ENCODE assay signal across 15 mouse cellular contexts in the genomic region with DNA sequence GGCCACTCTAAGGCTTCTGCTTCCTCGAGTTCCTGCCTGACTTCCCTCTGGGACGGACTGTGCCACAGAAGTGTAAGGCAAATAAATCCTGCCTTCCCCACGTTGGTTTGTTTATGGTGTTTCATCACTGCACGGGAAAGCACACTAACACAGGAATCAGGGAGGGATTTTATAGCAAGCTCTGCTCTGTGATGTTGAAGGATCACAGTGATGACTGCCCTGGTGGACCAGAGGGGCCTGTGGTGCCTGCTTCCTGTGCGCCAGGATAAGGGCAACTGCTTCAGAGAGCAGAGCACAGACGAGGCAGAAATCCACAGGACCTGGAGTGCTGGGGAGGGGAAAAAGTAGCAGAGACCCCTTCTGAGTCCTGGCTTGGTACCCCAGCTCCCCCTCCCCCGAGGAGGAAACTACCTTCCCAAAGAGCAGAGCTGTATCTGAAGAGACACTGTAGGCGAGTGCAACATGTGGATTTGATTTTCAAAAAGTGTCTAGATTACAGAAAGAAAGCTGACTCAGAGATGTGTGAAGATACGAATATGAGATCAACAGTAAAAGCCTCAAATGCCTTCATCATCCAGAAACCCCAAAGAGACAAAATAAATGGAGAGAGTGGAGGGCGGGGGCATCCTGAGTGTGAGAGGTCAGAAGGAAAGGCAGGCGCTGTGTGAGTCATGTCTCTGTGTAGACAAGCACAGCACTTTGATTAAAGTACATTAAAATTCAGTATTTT.
DNase-seq lines count a peak whose midpoint lies in the region; ATAC-seq lines count a peak whose summit lies in the region.
"Had no signal": no experiment of that assay in that cellular context is flagged by ENCODE, and none has a peak within 500 bp of the region (broad histone marks: within the 10 kb centered on the region; RNA-seq: fewer than 3 reads in every experiment).

No protein-coding gene starts in this region.

- H3K36me3 ChIP-seq in embryonic facial prominence, embryonic 10.5 days (replicated peaks) = peaks cover 19% of the 10 kb centered on the region
- H3K36me3 ChIP-seq in limb, embryonic 12.5 days = peaks cover 26% of the 10 kb centered on the region
- H3K36me3 ChIP-seq: hindbrain, embryonic 13.5 days; liver, embryonic 15.5 days; midbrain, embryonic 12.5 days had no signal

- H3K4me2 ChIP-seq in limb, embryonic 12.5 days = no peak overlapping the region
- H3K4me2 ChIP-seq: heart, embryonic 15.5 days; hindbrain, embryonic 13.5 days; liver, embryonic 15.5 days; midbrain, embryonic 12.5 days had no signal

- no peak for ATAC-seq in limb, embryonic 12.5 days (ENCODE audit: insufficient number of reproducible peaks, insufficient read depth, low FRiP score, low TSS enrichment, low read depth)
- ATAC-seq: intestine, embryonic 16.5 days had no signal

- H3K4me3 ChIP-seq in embryonic facial prominence, embryonic 10.5 days = no peak overlapping the region
- no peak overlapping the region for H3K4me3 ChIP-seq in limb, embryonic 12.5 days (replicated peaks)
- H3K4me3 ChIP-seq: heart, embryonic 15.5 days; hindbrain, embryonic 13.5 days; liver, embryonic 15.5 days; midbrain, embryonic 12.5 days had no signal

- H3K4me1 ChIP-seq in embryonic facial prominence, embryonic 10.5 days = peaks cover 38% of the 10 kb centered on the region
- H3K4me1 ChIP-seq in limb, embryonic 12.5 days (replicated peaks) = peaks cover 33% of the 10 kb centered on the region
- H3K4me1 ChIP-seq: liver, embryonic 15.5 days had no signal

- peak overlapping the region; percentile 59 for H3K27ac ChIP-seq in embryonic facial prominence, embryonic 10.5 days (replicated peaks)
- H3K27ac ChIP-seq in limb, embryonic 12.5 days = peak overlapping the region; percentile 76; the same call in 1 of the 2 replicates
- H3K27ac ChIP-seq: heart, embryonic 15.5 days; hindbrain, embryonic 13.5 days; liver, embryonic 15.5 days; midbrain, embryonic 12.5 days had no signal

- intact Hi-C loops in heart, postnatal 10 days (cut with DNase I) = no loop called here

- no peak overlapping the region for H3K9ac ChIP-seq in limb, embryonic 12.5 days (replicated peaks)
- H3K9ac ChIP-seq: heart, embryonic 15.5 days; hindbrain, embryonic 13.5 days; liver, embryonic 15.5 days; midbrain, embryonic 12.5 days had no signal

- no peaks in the 10 kb centered on the region for H3K27me3 ChIP-seq in embryonic facial prominence, embryonic 10.5 days (replicated peaks; ENCODE audit: low read depth, poor library complexity, severe bottlenecking)
- no peaks in the 10 kb centered on the region for H3K27me3 ChIP-seq in limb, embryonic 12.5 days
- H3K27me3 ChIP-seq: heart, embryonic 15.5 days; hindbrain, embryonic 13.5 days; liver, embryonic 15.5 days; midbrain, embryonic 12.5 days had no signal

- DNase-seq in heart, adult 11 months = peak; percentile 82
- no peak for DNase-seq in heart, postnatal 10 days
- DNase-seq in 3T3-L1 (ENCODE audit: low read depth, low spot score) = peak; percentile 94
- no peak for DNase-seq in embryonic facial prominence, embryonic 10.5 days (ENCODE audit: low spot score)
- DNase-seq in cerebellum, adult 9-11 months = no peak
- no peak for DNase-seq in kidney, postnatal 14 days
- DNase-seq: cerebellum, postnatal 25 days; left cerebral cortex, postnatal 4 days; lung, postnatal 10 days had no signal

- no peaks in the 10 kb centered on the region for H3K9me3 ChIP-seq in embryonic facial prominence, embryonic 10.5 days
- no peaks in the 10 kb centered on the region for H3K9me3 ChIP-seq in limb, embryonic 12.5 days
- H3K9me3 ChIP-seq: heart, embryonic 15.5 days; hindbrain, embryonic 13.5 days; liver, embryonic 15.5 days; midbrain, embryonic 12.5 days had no signal

- 55% methylated on average over 11 of the region's 11 CpGs for WGBS in embryonic facial prominence, embryonic 10.5 days
- 31% methylated on average over 11 of the region's 11 CpGs for WGBS in limb, embryonic 12.5 days

Comparison
In these comparisons a context has a peak if more than half of its experiments do, and no peak if none do; other contexts are left out.
1. DNase-seq: peak in heart, adult 11 months (single experiment) and 3T3-L1 (single experiment); none in heart, postnatal 10 days (0 of 2), embryonic facial prominence, embryonic 10.5 days (single experiment), cerebellum, adult 9-11 months (single experiment) and kidney, postnatal 14 days (single experiment).